14 mouse cellular contexts compared by ENCODE assay signal in the genomic region with DNA sequence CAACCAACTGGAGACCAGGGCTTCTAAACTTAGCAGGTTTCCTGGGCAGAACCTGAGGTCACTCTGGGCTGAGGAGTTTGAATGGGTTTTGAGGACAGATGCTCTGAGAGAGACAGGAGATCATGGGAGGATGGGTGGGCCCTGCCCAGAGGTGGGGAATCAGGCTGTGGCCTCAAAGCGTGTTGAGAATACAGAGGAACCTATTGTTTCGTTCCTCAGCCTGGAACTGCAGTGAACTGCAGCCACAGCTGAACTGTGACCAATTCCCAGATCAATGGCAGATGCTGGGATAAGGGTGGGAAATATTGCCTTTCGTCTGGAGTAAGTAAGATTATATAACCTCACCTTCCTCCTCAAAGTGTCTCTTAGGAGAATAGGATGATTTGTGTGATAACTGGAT. TPM values are rescaled to one million over a fixed set of nuclear protein-coding genes. Genes with fewer than 3 reads are reported as not detected.
A peak's percentile ranks its signal among the peaks of the same experiment; 100 is the strongest.
DNase-seq lines count a peak whose midpoint lies in the region; ATAC-seq lines count a peak whose summit lies in the region.
"Had no signal": no experiment of that assay in that cellular context is flagged by ENCODE, and none has a peak within 500 bp of the region (broad histone marks: within the 10 kb centered on the region; RNA-seq: fewer than 3 reads in every experiment).

No protein-coding gene starts in this region.

- no peak for ATAC-seq in forebrain, embryonic 14.5 days
- ATAC-seq in hindbrain, embryonic 12.5 days (ENCODE audit: low FRiP score): no peak
- no peak for ATAC-seq in hindbrain, embryonic 14.5 days (ENCODE audit: low FRiP score)
- no peak for ATAC-seq in embryonic facial prominence, embryonic 15.5 days (ENCODE audit: insufficient number of reproducible peaks, low FRiP score, low TSS enrichment, low read depth)
- ATAC-seq: forebrain, embryonic 15.5 days; liver, postnatal 0 days had no signal

- 52% methylated on average over 3 of the region's 3 CpGs for WGBS in forebrain, embryonic 10.5 days
- WGBS in forebrain, embryonic 14.5 days: 71% methylated on average over 3 of the region's 3 CpGs
- WGBS in hindbrain, embryonic 12.5 days: 24% methylated on average over 3 of the region's 3 CpGs
- WGBS in hindbrain, embryonic 14.5 days: 25% methylated on average over 3 of the region's 3 CpGs
- WGBS in embryonic facial prominence, embryonic 15.5 days: 26% methylated on average over 3 of the region's 3 CpGs

- H3K9ac ChIP-seq in forebrain, embryonic 14.5 days (ENCODE audit: low read length): no peak overlapping the region
- H3K9ac ChIP-seq in hindbrain, embryonic 12.5 days: no peak overlapping the region
- no peak overlapping the region for H3K9ac ChIP-seq in hindbrain, embryonic 14.5 days
- no peak overlapping the region for H3K9ac ChIP-seq in embryonic facial prominence, embryonic 15.5 days
- H3K9ac ChIP-seq: forebrain, embryonic 15.5 days; liver, postnatal 0 days; midbrain, embryonic 12.5 days had no signal

- no peaks in the 10 kb centered on the region for H3K36me3 ChIP-seq in forebrain, embryonic 10.5 days (replicated peaks)
- H3K36me3 ChIP-seq in forebrain, embryonic 14.5 days (ENCODE audit: control insufficient read depth, insufficient read depth, low read length): no peaks in the 10 kb centered on the region; the same call in 1 of the 2 replicates
- no peaks in the 10 kb centered on the region for H3K36me3 ChIP-seq in hindbrain, embryonic 12.5 days
- H3K36me3 ChIP-seq in hindbrain, embryonic 14.5 days (replicated peaks; ENCODE audit: control insufficient read depth, insufficient read depth): no peaks in the 10 kb centered on the region
- no peaks in the 10 kb centered on the region for H3K36me3 ChIP-seq in embryonic facial prominence, embryonic 15.5 days
- H3K36me3 ChIP-seq: midbrain, embryonic 12.5 days had no signal

- no peaks in the 10 kb centered on the region for H3K27me3 ChIP-seq in forebrain, embryonic 10.5 days (ENCODE audit: poor library complexity, severe bottlenecking)
- H3K27me3 ChIP-seq in forebrain, embryonic 14.5 days (replicated peaks; ENCODE audit: control insufficient read depth, insufficient read depth, low read length): no peaks in the 10 kb centered on the region
- H3K27me3 ChIP-seq in hindbrain, embryonic 12.5 days: no peaks in the 10 kb centered on the region
- no peaks in the 10 kb centered on the region for H3K27me3 ChIP-seq in hindbrain, embryonic 14.5 days (ENCODE audit: control insufficient read depth, insufficient read depth, low read length)
- no peaks in the 10 kb centered on the region for H3K27me3 ChIP-seq in embryonic facial prominence, embryonic 15.5 days
- H3K27me3 ChIP-seq: forebrain, embryonic 15.5 days; midbrain, embryonic 12.5 days had no signal

- no peaks in the 10 kb centered on the region for H3K9me3 ChIP-seq in forebrain, embryonic 10.5 days
- no peaks in the 10 kb centered on the region for H3K9me3 ChIP-seq in forebrain, embryonic 14.5 days (replicated peaks; ENCODE audit: control insufficient read depth, low read length)
- no peaks in the 10 kb centered on the region for H3K9me3 ChIP-seq in hindbrain, embryonic 12.5 days (replicated peaks)
- no peaks in the 10 kb centered on the region for H3K9me3 ChIP-seq in hindbrain, embryonic 14.5 days (ENCODE audit: control insufficient read depth, low read length)
- no peaks in the 10 kb centered on the region for H3K9me3 ChIP-seq in embryonic facial prominence, embryonic 15.5 days (replicated peaks)
- H3K9me3 ChIP-seq: forebrain, embryonic 15.5 days; midbrain, embryonic 12.5 days had no signal

- no peak overlapping the region for H3K4me3 ChIP-seq in forebrain, embryonic 10.5 days
- H3K4me3 ChIP-seq in forebrain, embryonic 14.5 days (ENCODE audit: low read depth, low read length): no peak overlapping the region
- no peak overlapping the region for H3K4me3 ChIP-seq in hindbrain, embryonic 12.5 days
- no peak overlapping the region for H3K4me3 ChIP-seq in hindbrain, embryonic 14.5 days (replicated peaks; ENCODE audit: low read length)
- H3K4me3 ChIP-seq in embryonic facial prominence, embryonic 15.5 days (replicated peaks): no peak overlapping the region
- H3K4me3 ChIP-seq: forebrain, embryonic 15.5 days; midbrain, embryonic 12.5 days had no signal

- peaks cover 33% of the 10 kb centered on the region for H3K4me1 ChIP-seq in forebrain, embryonic 10.5 days
- no peaks in the 10 kb centered on the region for H3K4me1 ChIP-seq in forebrain, embryonic 14.5 days (ENCODE audit: control insufficient read depth, insufficient read depth, low read length)
- H3K4me1 ChIP-seq in hindbrain, embryonic 12.5 days: peaks cover 19% of the 10 kb centered on the region
- H3K4me1 ChIP-seq in hindbrain, embryonic 14.5 days (replicated peaks; ENCODE audit: control insufficient read depth, insufficient read depth, low read length): peaks cover 6% of the 10 kb centered on the region; the same call in 1 of the 2 replicates
- peaks cover 16% of the 10 kb centered on the region for H3K4me1 ChIP-seq in embryonic facial prominence, embryonic 15.5 days
- H3K4me1 ChIP-seq: forebrain, embryonic 15.5 days had no signal

- no peak for DNase-seq in forebrain, embryonic 10.5 days (ENCODE audit: extremely low spot score, low spot score)
- DNase-seq in forebrain, embryonic 14.5 days (ENCODE audit: low spot score): no peak
- no peak for DNase-seq in hindbrain, embryonic 14.5 days (ENCODE audit: low spot score)
- DNase-seq in 3T3-L1 (ENCODE audit: low read depth, low spot score): peak; percentile 74
- no peak for DNase-seq in frontal cortex, postnatal 14 days (ENCODE audit: low spot score in 2 of 2)
- DNase-seq in adrenal gland, postnatal 4 days (ENCODE audit: low spot score in 2 of 2): no peak
- DNase-seq: cerebellum, adult 11-12 months; gastrocnemius, postnatal 10 days; liver, postnatal 0 days; thymus, adult 18-20 months had no signal

- H3K4me2 ChIP-seq in forebrain, embryonic 14.5 days (ENCODE audit: low read length): no peak overlapping the region
- H3K4me2 ChIP-seq in hindbrain, embryonic 12.5 days (replicated peaks): no peak overlapping the region
- H3K4me2 ChIP-seq in hindbrain, embryonic 14.5 days (replicated peaks): no peak overlapping the region
- H3K4me2 ChIP-seq in embryonic facial prominence, embryonic 15.5 days (replicated peaks): no peak overlapping the region
- H3K4me2 ChIP-seq: forebrain, embryonic 15.5 days; midbrain, embryonic 12.5 days had no signal

- peak overlapping the region; percentile 65 for H3K27ac ChIP-seq in forebrain, embryonic 10.5 days
- no peak overlapping the region for H3K27ac ChIP-seq in forebrain, embryonic 14.5 days (ENCODE audit: low read depth, low read length)
- H3K27ac ChIP-seq in hindbrain, embryonic 12.5 days: peak overlapping the region; percentile 25; the same call in 1 of the 2 replicates
- no peak overlapping the region for H3K27ac ChIP-seq in hindbrain, embryonic 14.5 days
- 0 out of 2 replicates have a peak overlapping the region, but pooled peaks have one; percentile 18 for H3K27ac ChIP-seq in embryonic facial prominence, embryonic 15.5 days (replicated peaks)
- H3K27ac ChIP-seq: forebrain, embryonic 15.5 days; midbrain, embryonic 12.5 days had no signal

RNA-seq across cellular contexts. Expression of a gene that starts 8.1 kb away (rescaled TPM):
- 0.84 and 1.6 TPM in 2 replicates for polyA plus RNA-seq in forebrain, embryonic 10.5 days (2016; fragmentation: Nextera tagmentation; extraction: Ambion mirVana)
- polyA plus RNA-seq in forebrain, embryonic 14.5 days (2014; fragmentation: Nextera tagmentation; extraction: Ambion mirVana): 0.13 and 0.72 TPM in 2 replicates
- polyA plus RNA-seq in hindbrain, embryonic 12.5 days (2016; fragmentation: Nextera tagmentation; extraction: Ambion mirVana): 0.65 and 1.2 TPM in 2 replicates
- 0.35 and 1.3 TPM in 2 replicates for polyA plus RNA-seq in hindbrain, embryonic 14.5 days (2014; fragmentation: Nextera tagmentation; extraction: Ambion mirVana)
- 3.8 and 4.2 TPM in 2 replicates for polyA plus RNA-seq in embryonic facial prominence, embryonic 15.5 days (2015; fragmentation: Nextera tagmentation; extraction: Ambion mirVana)
- total RNA-seq in adrenal gland, postnatal 4 days (2021): 1 to 10 TPM; 7.5 to 8.1 TPM

RNA-seq across cellular contexts. Expression of a gene that starts 37.2 kb away (rescaled TPM):
- polyA plus RNA-seq in forebrain, embryonic 10.5 days (2016; fragmentation: Nextera tagmentation; extraction: Ambion mirVana): 42.1 and 42.9 TPM in 2 replicates
- 50.3 and 50.8 TPM in 2 replicates for polyA plus RNA-seq in forebrain, embryonic 14.5 days (2014; fragmentation: Nextera tagmentation; extraction: Ambion mirVana)
- 86.4 TPM in 2 replicates for polyA plus RNA-seq in hindbrain, embryonic 12.5 days (2016; fragmentation: Nextera tagmentation; extraction: Ambion mirVana)
- 60.3 and 72.3 TPM in 2 replicates for polyA plus RNA-seq in hindbrain, embryonic 14.5 days (2014; fragmentation: Nextera tagmentation; extraction: Ambion mirVana)
- polyA plus RNA-seq in embryonic facial prominence, embryonic 15.5 days (2015; fragmentation: Nextera tagmentation; extraction: Ambion mirVana): 51.8 and 55.4 TPM in 2 replicates
- total RNA-seq in adrenal gland, postnatal 4 days (2021): 100 to 1,000 TPM; 151 to 152 TPM

RNA-seq across cellular contexts. Expression of a gene that starts 43.6 kb away (rescaled TPM):
- 11.1 and 12.4 TPM in 2 replicates for polyA plus RNA-seq in forebrain, embryonic 10.5 days (2016; fragmentation: Nextera tagmentation; extraction: Ambion mirVana)
- polyA plus RNA-seq in forebrain, embryonic 14.5 days (2014; fragmentation: Nextera tagmentation; extraction: Ambion mirVana): 6.6 and 9.0 TPM in 2 replicates
- polyA plus RNA-seq in hindbrain, embryonic 12.5 days (2016; fragmentation: Nextera tagmentation; extraction: Ambion mirVana): 12.6 and 13.2 TPM in 2 replicates
- polyA plus RNA-seq in hindbrain, embryonic 14.5 days (2014; fragmentation: Nextera tagmentation; extraction: Ambion mirVana): 11.1 and 12.5 TPM in 2 replicates
- polyA plus RNA-seq in embryonic facial prominence, embryonic 15.5 days (2015; fragmentation: Nextera tagmentation; extraction: Ambion mirVana): 27.8 and 29.9 TPM in 2 replicates
- 100 to 1,000 TPM; 205 to 241 TPM for total RNA-seq in adrenal gland, postnatal 4 days (2021)

Comparison
In these comparisons a context has a peak if more than half of its experiments do, and no peak if none do; other contexts are left out.
1. H3K27ac ChIP-seq: peak in forebrain, embryonic 10.5 days (single experiment), hindbrain, embryonic 12.5 days (single experiment) and embryonic facial prominence, embryonic 15.5 days (single experiment); none in forebrain, embryonic 14.5 days (single experiment) and hindbrain, embryonic 14.5 days (single experiment).